Mouse (Mus musculus): ENCODE results near the gene Pomt2. TPM values are rescaled to one million over a fixed set of nuclear protein-coding genes. Genes with fewer than 3 reads are reported as not detected.
A peak's percentile ranks its signal among the peaks of the same experiment; 100 is the strongest.
"Not testable (repeated sequence)": the region's sequence is repeated elsewhere in the genome, so short reads cannot be mapped to it uniquely, and the experiment has no call there.

The Pomt2 gene
- polyA plus RNA-seq, 1 experiment from 2014 or later, result 14.6 TPM

GRCm38 (mm10) chr12:87160815-87161214, 13.0 kb upstream of the Pomt2 start:
- DNase-seq (ENCODE audit: low spot score) (no peak), ATAC-seq (replicated peaks; ENCODE audit: low FRiP score, low read depth) (no peak)
- H3K36me3 ChIP-seq (ENCODE audit: insufficient read depth, low read length), result no peaks in the 10 kb centered on the region; the same call in 1 of the 2 replicates
- WGBS, result 95% methylated on average over 5 of the region's 5 CpGs
- TF ChIP-seq CTCF (IDR thresholded peaks at IDR 0.05; ENCODE audit: low read depth), result no peak
- H3K9me3 ChIP-seq (replicated peaks; ENCODE audit: low read length), result no peaks in the 10 kb centered on the region
- no peak overlapping the region for H3K27ac ChIP-seq
- no peaks in the 10 kb centered on the region for H3K4me1 ChIP-seq (replicated peaks; ENCODE audit: insufficient read depth, low read length)
- H3K4me2 ChIP-seq (ENCODE audit: low read length), result no peak overlapping the region
- H3K4me3 ChIP-seq (replicated peaks; ENCODE audit: low read depth, low read length), result no peak overlapping the region
- H3K9ac ChIP-seq (ENCODE audit: low read depth, low read length), result no peak overlapping the region
- no peaks in the 10 kb centered on the region for H3K27me3 ChIP-seq (ENCODE audit: insufficient read depth, low read length)

DNA sequence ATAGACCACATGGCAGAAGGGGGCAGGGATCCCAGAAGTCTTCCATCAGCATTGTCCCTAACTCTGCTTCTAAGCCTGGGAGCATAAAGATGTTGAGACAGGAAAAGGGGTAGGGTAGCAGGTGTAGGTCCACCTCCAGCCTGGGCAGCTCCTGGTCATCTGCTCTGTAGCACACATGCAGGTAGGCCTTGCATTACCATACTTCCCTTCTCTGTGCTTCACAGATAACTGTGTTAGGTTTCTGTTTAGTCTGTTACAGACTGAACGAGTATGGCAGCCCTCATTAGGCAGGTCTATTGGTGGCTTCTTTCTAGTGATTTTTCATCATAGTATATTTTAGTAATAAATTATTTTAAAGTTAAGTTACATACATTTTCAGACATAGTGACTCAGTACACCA, 12.5 kb upstream of the Pomt2 start:
- 79% methylated on average over 1 of the region's 1 CpGs for WGBS
- Histone ChIP-seq H3K4me3 (replicated peaks; ENCODE audit: low read depth, low read length) (no peak overlapping the region), H3K9me3 (replicated peaks; ENCODE audit: low read length) (no peaks in the 10 kb centered on the region), H3K9ac (ENCODE audit: low read depth, low read length) (no peak overlapping the region), H3K36me3 (ENCODE audit: insufficient read depth, low read length) (no peaks in the 10 kb centered on the region; the same call in 1 of the 2 replicates), H3K27ac (no peak overlapping the region), H3K27me3 (ENCODE audit: insufficient read depth, low read length) (no peaks in the 10 kb centered on the region), H3K4me2 (ENCODE audit: low read length) (no peak overlapping the region), H3K4me1 (replicated peaks; ENCODE audit: insufficient read depth, low read length) (no peaks in the 10 kb centered on the region)
- DNase-seq (ENCODE audit: low spot score) (no peak), ATAC-seq (replicated peaks; ENCODE audit: low FRiP score, low read depth) (no peak)
- TF ChIP-seq CTCF (IDR thresholded peaks at IDR 0.05; ENCODE audit: low read depth), result no peak

- Histone ChIP-seq H3K27ac (peak overlapping the region; percentile 55; the same call in 1 of the 2 replicates), H3K27me3 (ENCODE audit: insufficient read depth, low read length) (no peaks in the 10 kb centered on the region), H3K4me3 (replicated peaks; ENCODE audit: low read depth, low read length) (no peak overlapping the region), H3K4me2 (ENCODE audit: low read length) (peak overlapping the region; percentile 14; the same call in 1 of the 2 replicates), H3K9me3 (replicated peaks; ENCODE audit: low read length) (no peaks in the 10 kb centered on the region), H3K9ac (ENCODE audit: low read depth, low read length) (peak overlapping the region; percentile 15; the same call in 1 of the 2 replicates), H3K4me1 (replicated peaks; ENCODE audit: insufficient read depth, low read length) (no peaks in the 10 kb centered on the region), H3K36me3 (ENCODE audit: insufficient read depth, low read length) (no peaks in the 10 kb centered on the region)
- no peak for TF ChIP-seq CTCF (IDR thresholded peaks at IDR 0.05; ENCODE audit: low read depth)
- DNase-seq (ENCODE audit: low spot score) (peak; percentile 5), ATAC-seq (replicated peaks; ENCODE audit: low FRiP score, low read depth) (no peak)
- 53% methylated on average over 7 of the region's 7 CpGs for WGBS
These were observed 10.3 kb upstream of the Pomt2 start for GRCm38 (mm10) chr12:87158099-87158498.

- WGBS, result 50% methylated on average over 4 of the region's 4 CpGs
- DNase-seq (ENCODE audit: low spot score), result peak; percentile 49
- Histone ChIP-seq H3K27me3 (ENCODE audit: insufficient read depth, low read length) (no peaks in the 10 kb centered on the region), H3K4me3 (replicated peaks; ENCODE audit: low read depth, low read length) (no peak overlapping the region), H3K27ac (peak overlapping the region; percentile 70; the same call in 1 of the 2 replicates), H3K9me3 (replicated peaks; ENCODE audit: low read length) (no peaks in the 10 kb centered on the region), H3K4me2 (ENCODE audit: low read length) (peak overlapping the region; percentile 14; the same call in 1 of the 2 replicates), H3K4me1 (replicated peaks; ENCODE audit: insufficient read depth, low read length) (no peaks in the 10 kb centered on the region), H3K36me3 (ENCODE audit: insufficient read depth, low read length) (no peaks in the 10 kb centered on the region), H3K9ac (ENCODE audit: low read depth, low read length) (peak overlapping the region; percentile 15; the same call in 1 of the 2 replicates)
- peak; percentile 2; the same call in 1 of the 2 replicates for TF ChIP-seq CTCF (IDR thresholded peaks at IDR 0.05; ENCODE audit: low read depth)
- ATAC-seq (replicated peaks; ENCODE audit: low FRiP score, low read depth), result peak; percentile 95
These were observed 9.6 kb upstream of the Pomt2 start for GRCm38 (mm10) chr12:87157361-87157760.

GRCm38 (mm10) chr12:87154448-87154847, 6.7 kb upstream of the Pomt2 start:
- H3K9ac ChIP-seq (ENCODE audit: low read depth, low read length); ATAC-seq (replicated peaks; ENCODE audit: low FRiP score, low read depth); H3K27me3 ChIP-seq (ENCODE audit: insufficient read depth, low read length); H3K9me3 ChIP-seq (replicated peaks; ENCODE audit: low read length); H3K4me2 ChIP-seq (ENCODE audit: low read length); H3K4me3 ChIP-seq (replicated peaks; ENCODE audit: low read depth, low read length); H3K36me3 ChIP-seq (ENCODE audit: insufficient read depth, low read length); H3K4me1 ChIP-seq (replicated peaks; ENCODE audit: insufficient read depth, low read length); H3K27ac ChIP-seq; DNase-seq (ENCODE audit: low spot score): not testable (repeated sequence)
- 93% methylated on average over 4 of the region's 4 CpGs for WGBS

DNA sequence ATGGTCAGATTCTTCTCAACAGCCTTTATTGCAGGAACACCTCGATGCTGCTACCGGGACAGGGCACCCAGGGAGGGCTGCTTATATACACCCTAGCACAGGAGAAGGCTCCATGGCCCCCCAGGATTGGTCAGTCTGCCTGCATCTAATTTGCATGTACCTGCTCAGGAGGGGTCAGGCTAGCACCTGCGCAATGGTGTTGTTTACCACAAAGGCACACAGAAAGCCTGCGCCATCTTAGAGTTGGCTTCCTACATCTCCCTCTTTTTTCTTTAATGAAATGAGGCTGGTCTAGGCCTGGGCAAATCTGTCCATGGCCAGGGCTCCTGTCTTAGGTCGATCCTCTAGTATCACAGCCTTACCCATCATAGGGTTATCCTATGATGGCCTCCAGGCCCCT, 1.7 kb upstream of the Pomt2 start:
- H3K36me3 ChIP-seq (ENCODE audit: insufficient read depth, low read length), result no peaks in the 10 kb centered on the region
- H3K27ac ChIP-seq, result no peak overlapping the region
- H3K4me3 ChIP-seq (replicated peaks; ENCODE audit: low read depth, low read length), result no peak overlapping the region
- DNase-seq (ENCODE audit: low spot score) (no peak), ATAC-seq (replicated peaks; ENCODE audit: low FRiP score, low read depth) (no peak)
- H3K4me1 ChIP-seq (replicated peaks; ENCODE audit: insufficient read depth, low read length), result 0 out of 2 replicates have a peak, but pooled peaks cover 4% of the 10 kb centered on the region
- no peaks in the 10 kb centered on the region for H3K9me3 ChIP-seq (replicated peaks; ENCODE audit: low read length)
- H3K4me2 ChIP-seq (ENCODE audit: low read length), result no peak overlapping the region
- no peaks in the 10 kb centered on the region for H3K27me3 ChIP-seq (ENCODE audit: insufficient read depth, low read length)
- TF ChIP-seq CTCF (IDR thresholded peaks at IDR 0.05; ENCODE audit: low read depth), result no peak
- 98% methylated on average over 5 of the region's 5 CpGs for WGBS
- no peak overlapping the region for H3K9ac ChIP-seq (ENCODE audit: low read depth, low read length)

GRCm38 (mm10) chr12:87148136-87148535, 368 bp upstream of the Pomt2 start:
- peak; percentile 9; the same call in 1 of the 2 replicates for ATAC-seq (replicated peaks; ENCODE audit: low FRiP score, low read depth)
- H3K9me3 ChIP-seq (replicated peaks; ENCODE audit: low read length), result no peaks in the 10 kb centered on the region
- peak overlapping the region; percentile 62 for H3K4me2 ChIP-seq (ENCODE audit: low read length)
- peak overlapping the region; percentile 81 for H3K27ac ChIP-seq
- H3K4me3 ChIP-seq (replicated peaks; ENCODE audit: low read depth, low read length), result peak overlapping the region; percentile 64
- H3K36me3 ChIP-seq (ENCODE audit: insufficient read depth, low read length), result no peaks in the 10 kb centered on the region
- no peak for TF ChIP-seq CTCF (IDR thresholded peaks at IDR 0.05; ENCODE audit: low read depth)
- H3K27me3 ChIP-seq (ENCODE audit: insufficient read depth, low read length), result no peaks in the 10 kb centered on the region
- 0 out of 2 replicates have a peak, but pooled peaks cover 4% of the 10 kb centered on the region for H3K4me1 ChIP-seq (replicated peaks; ENCODE audit: insufficient read depth, low read length)
- H3K9ac ChIP-seq (ENCODE audit: low read depth, low read length), result peak overlapping the region; percentile 70
- WGBS, result 16% methylated on average over 15 of the region's 15 CpGs
- DNase-seq (ENCODE audit: low spot score), result peak; percentile 51

All from kidney, postnatal 0 days (tissue).